In the genomic region with DNA sequence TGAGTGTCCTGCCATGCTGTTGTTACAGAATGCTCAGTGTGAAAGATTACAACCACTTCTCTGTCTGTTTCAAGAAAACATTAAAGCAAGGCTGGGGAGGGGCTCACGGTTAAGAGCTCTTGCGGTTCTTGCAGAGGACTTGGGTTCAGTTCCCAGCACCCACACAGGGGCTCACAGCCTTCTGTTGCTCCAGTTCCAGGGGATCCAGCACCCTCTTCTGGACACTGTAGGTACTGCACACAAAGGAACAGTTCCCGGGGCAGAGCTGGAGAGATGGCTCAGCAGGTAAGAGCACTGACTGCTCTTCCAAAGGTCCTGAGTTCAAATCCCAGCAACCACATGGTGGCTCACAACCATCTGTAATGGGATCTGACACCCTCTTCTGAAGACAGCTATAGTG, we compare ENCODE assay signal across 8 mouse cellular contexts. TPM values are rescaled to one million over a fixed set of nuclear protein-coding genes. Genes with fewer than 3 reads are reported as not detected.
DNase-seq lines count a peak whose midpoint lies in the region; ATAC-seq and TF ChIP-seq lines count a peak whose summit lies in the region.
"Not testable (repeated sequence)": the region's sequence is repeated elsewhere in the genome, so short reads cannot be mapped to it uniquely, and the experiment has no call there.

No protein-coding gene starts in this region.

- peaks cover 12% of the 10 kb centered on the region; the same call in 1 of the 2 replicates for H3K36me3 ChIP-seq in intestine, postnatal 0 days (ENCODE audit: control insufficient read depth, insufficient read depth)
- not testable (repeated sequence) for H3K36me3 ChIP-seq in liver, adult 2 months (ENCODE audit: control insufficient read depth, insufficient read depth, low read length)
- peaks cover 18% of the 10 kb centered on the region for H3K36me3 ChIP-seq in midbrain, postnatal 0 days (ENCODE audit: insufficient read depth, low read length)
- peaks cover 35% of the 10 kb centered on the region for H3K36me3 ChIP-seq in splenic B cell, adult 2 months (ENCODE audit: control insufficient read depth, insufficient read depth, low read length, poor library complexity, severe bottlenecking)

- not testable (repeated sequence) for H3K9me3 ChIP-seq in intestine, postnatal 0 days (ENCODE audit: control insufficient read depth); midbrain, postnatal 0 days (ENCODE audit: low read length)

- not testable (repeated sequence) for H3K4me2 ChIP-seq in intestine, postnatal 0 days (replicated peaks; ENCODE audit: low read depth); midbrain, postnatal 0 days (ENCODE audit: low read depth, low read length, poor library complexity, severe bottlenecking)

- not testable (repeated sequence) for H3K9ac ChIP-seq in intestine, postnatal 0 days (ENCODE audit: low read depth, low read length); liver, adult 2 months (ENCODE audit: low read depth, low read length); midbrain, postnatal 0 days (replicated peaks; ENCODE audit: low read length, poor library complexity, severe bottlenecking)

- not testable (repeated sequence) for H3K27ac ChIP-seq in cerebellum, adult 2 months (ENCODE audit: insufficient read depth, low read length); intestine, postnatal 0 days (ENCODE audit: low read depth, low read length); liver, adult 2 months (replicated peaks; ENCODE audit: insufficient read depth, low read depth, low read length); midbrain, postnatal 0 days (ENCODE audit: low read depth, low read length)

- not testable (repeated sequence) for ATAC-seq in intestine, postnatal 0 days; midbrain, postnatal 0 days (ENCODE audit: low FRiP score)

- peak; percentile 30; the same call in 1 of the 2 replicates for TF ChIP-seq CTCF in cerebellum, adult 2 months (IDR thresholded peaks at IDR 0.05; ENCODE audit: borderline replicate concordance, insufficient read depth, low read depth, low read length)
- peak; percentile 50 for TF ChIP-seq CTCF in intestine, postnatal 0 days (IDR thresholded peaks at IDR 0.05; ENCODE audit: low read depth)
- peak; percentile 41; the same call in 1 of the 2 replicates for TF ChIP-seq CTCF in liver, adult 2 months (IDR thresholded peaks at IDR 0.05; ENCODE audit: low read depth, low read length)
- peak; percentile 40 for TF ChIP-seq CTCF in midbrain, postnatal 0 days (IDR thresholded peaks at IDR 0.05)

- peak; percentile 54 for DNase-seq in CD4-positive, CD25-positive, alpha-beta regulatory T cell, adult 2 months (ENCODE audit: low read depth, low spot score)
- peak; percentile 67 for DNase-seq in R1 (ENCODE audit: low read depth, low spot score)
- peak in 1 of 2 experiments; percentile 38 for DNase-seq in cerebellum, adult 2 months
- not testable (repeated sequence) for DNase-seq in liver, adult 2 months (ENCODE audit: extremely low read depth, low read depth, low spot score); midbrain, postnatal 0 days (ENCODE audit: low spot score)
- DNase-seq in splenic B cell, adult 2 months (ENCODE audit: low read depth, low spot score): peak; percentile 62
- DNase-seq in thymus, postnatal 14 days: peak; percentile 54

- TF ChIP-seq POLR2A in cerebellum, adult 2 months (IDR thresholded peaks at IDR 0.05; ENCODE audit: borderline replicate concordance, insufficient read depth, low read length); liver, adult 2 months (IDR thresholded peaks at IDR 0.05; ENCODE audit: extremely low read depth, insufficient read depth, low read length): not testable (repeated sequence)

- H3K4me3 ChIP-seq in cerebellum, adult 2 months (replicated peaks; ENCODE audit: insufficient read depth, low read depth, low read length); intestine, postnatal 0 days (ENCODE audit: low read depth, low read length); liver, adult 2 months (ENCODE audit: insufficient read depth, low read depth, low read length); midbrain, postnatal 0 days (ENCODE audit: low read depth, low read length): not testable (repeated sequence)

- H3K4me1 ChIP-seq in cerebellum, adult 2 months (ENCODE audit: control insufficient read depth, insufficient read depth, low read length): peaks cover 17% of the 10 kb centered on the region
- not testable (repeated sequence) for H3K4me1 ChIP-seq in intestine, postnatal 0 days (replicated peaks; ENCODE audit: control insufficient read depth, insufficient read depth, low read length); liver, adult 2 months (ENCODE audit: control insufficient read depth, insufficient read depth, low read length); midbrain, postnatal 0 days (ENCODE audit: insufficient read depth, low read length)

- not testable (repeated sequence) for H3K79me2 ChIP-seq in liver, adult 2 months (ENCODE audit: control insufficient read depth, insufficient read depth, low read length)

- WGBS in cerebellum, adult 2 months: 99% methylated on average over 3 of the region's 3 CpGs
- WGBS in intestine, postnatal 0 days: 96% methylated on average over 3 of the region's 3 CpGs
- WGBS in liver, adult 2 months: 98% methylated on average over 3 of the region's 3 CpGs
- 97% methylated on average over 3 of the region's 3 CpGs for WGBS in midbrain, postnatal 0 days

- not testable (repeated sequence) for H3K27me3 ChIP-seq in cerebellum, adult 2 months (ENCODE audit: control insufficient read depth, insufficient read depth, low read length); intestine, postnatal 0 days (replicated peaks; ENCODE audit: control insufficient read depth, insufficient read depth, low read length); liver, adult 2 months (ENCODE audit: control insufficient read depth, insufficient read depth, low read length); midbrain, postnatal 0 days (ENCODE audit: insufficient read depth, low read length); splenic B cell, adult 2 months (ENCODE audit: control insufficient read depth, insufficient read depth, low read length, poor library complexity, severe bottlenecking)

RNA-seq across cellular contexts. Expression of a gene that starts 24.1 kb away (rescaled TPM):
- polyA plus RNA-seq in cerebellum, adult 2 months (2012; rRNA removed): 152 and 159 TPM in 2 replicates
- 4.1 and 4.2 TPM in 2 replicates for polyA plus RNA-seq in intestine, postnatal 0 days (2015; fragmentation: Nextera tagmentation; extraction: Ambion mirVana)
- 3.0 and 3.7 TPM in 2 replicates for total RNA-seq in liver, adult 2 months (2014; rRNA removed)
- polyA plus RNA-seq in liver, adult 2 months (2012; rRNA removed): 2.6 and 2.7 TPM in 2 replicates
- total RNA-seq in midbrain, postnatal 0 days (2014; rRNA removed): 35.8 and 37.0 TPM in 2 replicates
- polyA plus RNA-seq in midbrain, postnatal 0 days (2015; fragmentation: Nextera tagmentation; extraction: Ambion mirVana): 21.6 and 21.9 TPM in 2 replicates

RNA-seq across cellular contexts. Expression of a gene that starts 52.5 kb away (rescaled TPM):
- polyA plus RNA-seq in cerebellum, adult 2 months (2012; rRNA removed): 23.0 and 23.3 TPM in 2 replicates
- polyA plus RNA-seq in intestine, postnatal 0 days (2015; fragmentation: Nextera tagmentation; extraction: Ambion mirVana): 15.3 and 16.7 TPM in 2 replicates
- total RNA-seq in liver, adult 2 months (2014; rRNA removed): 9.6 and 13.2 TPM in 2 replicates
- polyA plus RNA-seq in liver, adult 2 months (2012; rRNA removed): 14.1 and 14.3 TPM in 2 replicates
- 19.7 and 19.8 TPM in 2 replicates for total RNA-seq in midbrain, postnatal 0 days (2014; rRNA removed)
- 13.6 and 13.9 TPM in 2 replicates for polyA plus RNA-seq in midbrain, postnatal 0 days (2015; fragmentation: Nextera tagmentation; extraction: Ambion mirVana)
